Mouse (Mus musculus) activated CD4-positive, CD25-positive, alpha-beta regulatory T cell (primary cell): ENCODE data around the gene Siglecf. TPM values are rescaled to one million over a fixed set of nuclear protein-coding genes. Genes with fewer than 3 reads are reported as not detected.

ENCODE experiments used
- polyA plus RNA-seq, 2 experiments: library from polyadenylated mRNA; unstranded; fragments of 100-300 nt; shearing (Covaris generic); gene quantifications; one replicate each; pipeline ENCODE4 v1.2.1; 2017

Gene Siglecf
- polyA plus RNA-seq = under 1 TPM; 0.24 to 1.00 TPM

GRCm38 (mm10) chr7:43351154-43351553 lies at the start of gene Siglecf:
Siglecf (plus strand) TSS chr7:43351341.

GRCm38 (mm10) chr7:43313013-43313428 lies 38.1 kb upstream of the Siglecf start, which contains the start of gene Zfp715:
Zfp715 (minus strand) TSS chr7:43313294.

GRCm38 (mm10) chr7:43408131-43408553 lies 57.0 kb downstream of the Siglecf start, which contains the start of gene Siglecg:
Siglecg (plus strand) TSS chr7:43408204.

Other genes starting within 250 kb of the Siglecf start
- under 1 TPM in 1 of 2 experiments, not detected in 1; 0.32 TPM for gene Zfp936, start 237.1 kb upstream of the Siglecf start, polyA plus RNA-seq
- gene Zfp715, start 38.0 kb upstream of the Siglecf start, polyA plus RNA-seq = 10 to 100 TPM; 15.0 to 21.1 TPM
- gene Siglecg, start 56.9 kb downstream of the Siglecf start, polyA plus RNA-seq = 1 to 10 TPM in 1 of 2 experiments, under 1 TPM in 1; 0.66 to 1.6 TPM
- not detected for gene Lim2, start 76.3 kb downstream of the Siglecf start, polyA plus RNA-seq
- 100 to 1,000 TPM; 231 to 393 TPM for gene Nkg7, start 85.7 kb downstream of the Siglecf start, polyA plus RNA-seq
- gene Cldnd2, start 89.4 kb downstream of the Siglecf start, polyA plus RNA-seq = under 1 TPM in 1 of 2 experiments, not detected in 1; 0.45 TPM
- gene Etfb, start 92.7 kb downstream of the Siglecf start, polyA plus RNA-seq = 100 to 1,000 TPM; 142 to 168 TPM
- not detected for gene Gm45233, start 92.8 kb downstream of the Siglecf start, polyA plus RNA-seq
- 1 to 10 TPM; 4.1 to 5.4 TPM for gene Vsig10l, start 111.8 kb downstream of the Siglecf start, polyA plus RNA-seq
- not detected for gene Iglon5, start 138.7 kb downstream of the Siglecf start, polyA plus RNA-seq
- under 1 TPM; 0.04 to 0.07 TPM for gene 4931406B18Rik, start 154.6 kb downstream of the Siglecf start, polyA plus RNA-seq
- gene Cd33, start 193.1 kb downstream of the Siglecf start, polyA plus RNA-seq = not detected
- gene Zfp658, start 210.9 kb downstream of the Siglecf start, polyA plus RNA-seq = 1 to 10 TPM; 3.5 to 4.6 TPM
- gene Zfp719, start 228.3 kb downstream of the Siglecf start, polyA plus RNA-seq = 10 to 100 TPM in 1 of 2 experiments, 1 to 10 TPM in 1; 8.5 to 10.1 TPM